Mouse (Mus musculus) adrenal gland, adult (tissue): ENCODE data around the gene Gm3646.

Experiments used
- DNase-seq, 2 experiments: peaks; one replicate each; pipeline ENCODE4 v3.0.0; 2022 to 2023; ENCODE audit warnings: low spot score in 1 of 2; ENCODE audit not compliant: inconsistent age in 2 of 2

The Gm3646 gene

DNA sequence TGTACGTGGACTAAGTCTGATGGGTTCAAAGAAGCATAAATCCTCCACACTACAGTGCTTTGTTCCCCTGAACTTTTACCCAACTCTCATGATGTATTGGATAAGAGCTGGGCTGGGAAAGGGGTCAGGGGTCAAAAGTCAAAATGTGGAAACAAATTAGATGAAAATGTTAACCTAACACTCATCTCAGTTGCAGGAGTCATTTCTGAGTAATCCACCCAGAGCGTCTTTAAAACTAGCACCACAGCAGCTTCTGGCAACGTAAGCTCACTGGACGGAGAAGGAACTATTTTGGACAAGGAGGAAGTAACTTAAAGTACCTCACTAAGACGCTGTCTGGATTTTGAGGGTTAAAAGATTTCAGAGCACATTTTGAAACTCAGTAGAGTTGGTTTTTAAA, 20.5 kb downstream of the Gm3646 start:
- no peak for DNase-seq

DNA sequence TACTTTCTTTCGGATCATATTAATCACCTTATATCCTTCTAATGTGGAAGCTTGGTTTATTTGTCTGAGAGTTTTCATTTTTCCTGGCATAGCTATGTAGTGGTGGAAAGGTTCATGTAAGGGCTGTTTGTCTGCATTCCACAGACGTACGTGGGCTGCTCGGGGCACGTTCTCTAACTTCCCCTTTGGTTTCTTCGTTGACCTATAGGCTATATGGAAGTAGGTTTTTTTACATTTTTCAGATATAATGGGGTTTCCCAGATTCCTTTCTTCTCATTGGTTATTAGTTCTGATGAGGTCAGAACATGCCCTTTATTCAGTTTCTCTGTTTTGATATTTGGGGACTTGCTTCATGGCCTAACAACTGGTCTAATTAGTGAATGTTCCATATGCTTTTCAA, 23.3 kb downstream of the Gm3646 start:
- no peak for DNase-seq

DNA sequence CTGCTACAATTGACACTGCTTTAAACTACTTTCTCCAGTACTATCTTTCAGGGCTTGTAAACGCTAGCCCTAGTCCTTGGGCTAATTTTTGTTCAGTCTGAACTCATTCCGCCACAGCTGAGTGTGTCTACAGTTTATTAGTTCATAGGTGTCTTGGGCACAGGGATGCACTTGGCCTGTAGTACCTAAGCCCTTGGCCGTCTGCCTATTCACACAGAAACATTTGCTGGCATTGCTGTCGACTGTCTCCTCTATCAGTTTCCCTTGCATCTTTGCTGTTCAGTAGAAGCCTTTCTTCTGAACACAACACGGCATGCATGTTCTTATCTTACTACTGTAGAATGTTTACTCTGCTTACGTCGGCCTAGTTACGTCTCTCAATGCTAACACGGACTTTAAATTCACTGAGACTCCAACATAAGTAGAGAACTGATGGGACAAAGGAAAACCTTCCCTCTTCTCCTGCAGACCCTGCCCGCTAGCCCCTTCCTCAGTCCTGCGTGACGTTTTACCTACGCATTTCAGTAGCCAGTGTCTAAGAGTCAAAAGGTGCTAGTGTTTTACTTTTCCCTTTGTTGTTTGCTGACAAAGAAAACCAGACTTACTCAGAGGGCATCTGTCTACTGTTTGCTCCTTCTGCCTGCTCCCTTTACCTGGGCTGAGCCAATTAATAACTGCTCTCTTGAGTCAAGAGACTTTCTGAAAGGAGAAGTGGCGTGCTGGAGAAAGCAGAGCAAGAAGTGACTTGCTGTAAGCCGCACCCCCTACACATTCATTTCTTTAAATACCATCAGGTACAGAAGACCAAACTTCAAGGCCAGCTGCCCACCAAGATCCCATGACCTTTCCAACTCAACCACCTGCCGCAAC, 25.8 kb downstream of the Gm3646 start:
- no peak for DNase-seq

DNA sequence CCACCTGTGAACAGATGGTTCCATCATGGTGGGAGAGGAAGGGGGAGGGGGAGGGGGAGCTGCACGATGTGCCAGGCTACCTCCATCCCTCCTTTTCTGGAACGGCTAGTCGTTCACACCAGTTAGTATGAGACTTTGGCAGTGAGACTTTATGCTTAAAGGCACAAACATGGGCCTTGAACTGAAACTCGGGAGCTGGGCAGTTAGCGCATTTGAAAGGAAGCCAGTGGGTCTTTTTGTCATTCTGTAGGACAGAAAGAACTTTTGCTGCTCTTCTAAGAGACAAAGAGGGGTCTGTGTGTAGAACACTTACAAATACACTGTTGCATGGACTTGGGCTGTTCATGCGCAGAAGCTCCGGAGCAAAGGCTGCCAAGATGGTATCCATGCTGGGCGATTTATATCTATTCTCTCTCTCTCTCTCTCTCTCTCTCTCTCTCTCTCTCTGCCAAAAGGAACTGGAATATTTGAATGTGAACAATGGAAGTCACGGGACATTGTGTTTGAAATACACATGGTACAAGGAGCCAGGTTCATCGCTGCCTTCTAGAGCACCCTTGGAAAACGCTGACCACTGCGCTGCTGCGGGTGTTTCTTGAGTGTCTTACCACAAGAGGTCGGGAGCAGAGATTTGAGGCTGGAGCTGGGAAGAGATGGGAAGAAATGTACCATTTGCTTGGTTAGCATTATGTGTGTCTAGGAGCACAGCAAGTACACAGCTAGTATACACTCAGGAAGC, 31.0 kb downstream of the Gm3646 start:
- no peak for DNase-seq

DNA sequence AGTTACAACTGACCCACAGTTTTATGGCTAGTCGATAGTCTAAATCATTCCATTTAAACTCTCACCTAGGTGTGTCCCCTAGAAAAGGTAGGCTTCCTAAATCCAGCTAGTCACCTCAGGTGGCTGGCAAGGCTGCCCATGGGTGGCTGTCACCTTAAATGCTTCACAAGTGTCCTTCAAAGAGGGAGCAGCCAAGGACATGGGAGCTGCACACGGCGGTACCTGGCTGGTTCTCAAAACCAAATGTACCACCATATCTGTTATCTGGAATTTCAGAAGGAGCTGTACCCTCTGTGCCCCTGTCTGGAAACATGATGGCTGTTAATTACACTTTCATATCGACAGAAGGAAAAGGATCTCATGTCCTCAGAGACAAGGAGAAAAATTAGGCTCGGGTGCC, 31.6 kb downstream of the Gm3646 start:
- no peak for DNase-seq

- no peak for DNase-seq
Measured at GRCm38 (mm10) chr1:39772401-39773095, 32.6 kb downstream of the Gm3646 start.

GRCm38 (mm10) chr1:39770436-39770835, 34.7 kb downstream of the Gm3646 start:
- no peak for DNase-seq

GRCm38 (mm10) chr1:39768017-39768416, 37.1 kb downstream of the Gm3646 start:
- DNase-seq = no peak

DNA sequence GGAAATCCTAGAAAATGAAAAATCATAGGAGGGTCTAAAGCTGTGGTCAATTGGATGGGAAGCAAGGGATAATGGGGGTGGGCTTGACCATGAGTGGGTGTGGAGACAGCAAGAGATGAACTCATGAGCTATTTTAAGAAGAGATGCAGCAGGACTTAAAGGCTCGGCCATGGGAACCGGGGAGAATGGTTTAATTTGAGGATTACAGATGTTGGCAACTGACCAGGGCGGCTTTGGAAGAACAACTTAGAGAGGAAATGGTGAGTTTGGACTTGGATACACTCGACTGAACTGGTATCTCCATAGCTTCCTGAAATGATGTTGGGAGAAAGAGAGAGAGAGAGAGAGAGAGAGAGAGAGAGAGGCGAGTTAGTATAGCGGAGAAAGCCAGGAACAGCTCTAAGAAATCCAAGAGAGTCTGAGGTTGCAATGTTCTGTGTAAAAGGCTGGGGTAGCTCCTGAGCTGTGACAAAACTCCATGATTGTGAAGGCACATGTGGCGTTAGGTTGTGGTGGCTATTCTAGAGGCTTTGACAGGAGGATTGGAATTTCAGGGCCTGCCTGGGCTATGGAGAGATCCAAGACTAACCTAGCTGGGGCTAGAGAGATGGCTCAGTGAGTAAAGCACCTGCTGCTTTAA, 39.2 kb downstream of the Gm3646 start:
- DNase-seq = no peak

- DNase-seq = peak; percentile 90 to 95
Measured at GRCm38 (mm10) chr1:39762025-39762370, 43.1 kb downstream of the Gm3646 start.

GRCm38 (mm10) chr1:39761211-39762024, 43.7 kb downstream of the Gm3646 start:
- peak; percentile 83 to 95 for DNase-seq

GRCm38 (mm10) chr1:39760181-39760715, 44.9 kb downstream of the Gm3646 start:
- no peak for DNase-seq

- peak; percentile 73 to 74 for DNase-seq
Measured at GRCm38 (mm10) chr1:39759231-39760175, 45.6 kb downstream of the Gm3646 start.

DNA sequence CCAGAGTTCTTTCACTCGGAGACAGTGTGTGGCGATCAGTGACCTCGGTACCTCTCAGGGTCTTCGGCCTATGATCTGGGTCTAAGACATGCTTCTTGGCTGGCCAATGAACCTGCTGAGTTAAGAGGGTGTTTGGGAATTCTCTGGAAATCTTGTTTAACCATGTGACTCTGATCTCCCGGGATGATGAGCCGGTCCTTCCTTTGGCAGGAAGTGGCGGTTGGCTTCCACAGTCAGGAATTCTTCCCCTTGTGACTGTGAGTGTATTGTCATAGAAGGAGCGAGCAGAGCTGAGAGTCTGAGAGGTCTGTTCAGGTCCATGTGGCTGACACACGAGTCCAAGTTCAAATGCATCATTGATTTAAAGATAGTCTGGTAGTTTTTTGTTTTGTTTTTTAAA, 46.9 kb downstream of the Gm3646 start:
- peak in 1 of 2 experiments; percentile 44 for DNase-seq

DNA sequence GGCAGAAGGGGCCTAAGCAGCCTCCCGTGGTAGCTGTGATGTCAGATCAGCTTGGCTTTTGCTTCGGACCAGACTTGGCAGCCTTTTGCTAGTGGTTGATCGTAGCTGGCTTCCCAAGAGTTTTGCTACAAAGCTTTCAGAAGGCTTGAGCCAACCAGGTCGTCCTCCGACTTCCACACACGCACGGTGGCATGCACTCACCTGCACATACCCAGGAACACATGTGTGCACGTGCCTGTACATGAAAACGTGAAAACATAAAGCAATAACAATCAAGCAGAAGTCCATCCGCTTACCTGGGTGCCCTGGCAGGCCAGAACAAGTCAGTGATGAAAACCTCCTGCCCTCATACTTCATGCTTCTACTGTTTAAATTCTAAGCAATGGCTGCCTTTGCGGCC, 48.2 kb downstream of the Gm3646 start:
- DNase-seq = no peak

GRCm38 (mm10) chr1:39754224-39754957, 50.7 kb downstream of the Gm3646 start:
- DNase-seq = peak in 1 of 2 experiments; percentile 50
